Mouse (Mus musculus): ENCODE data around the gene Crlf1. TPM values are rescaled to one million over a fixed set of nuclear protein-coding genes. Genes with fewer than 3 reads are reported as not detected.
"Not testable (repeated sequence)": the region's sequence is repeated elsewhere in the genome, so short reads cannot be mapped to it uniquely, and the experiment has no call there.

Crlf1 gene
- polyA plus RNA-seq, 1 experiment from 2014 or later, result 15.5 TPM

DNA sequence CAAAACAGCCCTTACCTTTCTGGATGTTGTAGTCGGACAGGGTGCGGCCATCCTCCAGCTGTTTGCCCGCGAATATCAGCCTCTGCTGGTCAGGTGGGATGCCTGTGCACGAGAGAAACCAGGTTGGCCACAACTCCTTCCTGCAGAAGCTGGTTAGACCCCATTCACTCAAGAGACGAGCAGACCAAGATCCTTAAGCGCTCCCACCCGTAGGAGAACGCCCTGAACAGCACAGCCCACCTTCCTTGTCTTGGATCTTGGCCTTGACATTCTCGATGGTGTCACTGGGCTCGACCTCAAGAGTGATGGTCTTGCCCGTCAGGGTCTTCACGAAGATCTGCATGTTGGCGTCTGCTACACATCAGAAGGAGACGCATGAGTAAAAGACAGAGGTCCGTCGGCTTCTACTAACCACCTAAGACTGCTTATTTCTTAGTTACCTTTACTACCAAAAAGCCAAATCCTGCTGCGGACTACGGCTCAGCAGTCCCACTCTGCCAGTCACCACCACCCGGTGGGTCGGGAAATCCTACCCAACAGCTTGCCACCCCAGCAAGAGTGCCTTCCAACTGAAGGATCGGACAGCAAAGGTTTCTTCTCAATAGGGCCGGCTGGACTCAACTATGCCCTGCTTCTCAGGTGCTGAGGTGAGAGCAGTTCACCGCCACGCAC, 16.5 kb downstream of the Crlf1 start:
- H3K27ac ChIP-seq (ENCODE audit: low read depth, low read length), result no peak overlapping the region
- 18% methylated on average over 25 of the region's 25 CpGs for WGBS
- H3K4me1 ChIP-seq (ENCODE audit: control insufficient read depth, insufficient read depth, low read depth, low read length), result peaks cover 32% of the 10 kb centered on the region
- ATAC-seq, result no peak
- H3K4me2 ChIP-seq (ENCODE audit: low read length), result peak overlapping the region; percentile 100
- H3K9ac ChIP-seq (ENCODE audit: low read depth, low read length), result peak overlapping the region; percentile 98
- peak overlapping the region; percentile 97 for H3K4me3 ChIP-seq (ENCODE audit: low read length)
- peaks cover 15% of the 10 kb centered on the region for H3K36me3 ChIP-seq (ENCODE audit: control insufficient read depth, insufficient read depth, low read length)
- H3K9me3 ChIP-seq (ENCODE audit: control insufficient read depth, low read length), result no peaks in the 10 kb centered on the region
- H3K27me3 ChIP-seq (replicated peaks; ENCODE audit: control insufficient read depth, insufficient read depth, low read length), result no peaks in the 10 kb centered on the region

DNA sequence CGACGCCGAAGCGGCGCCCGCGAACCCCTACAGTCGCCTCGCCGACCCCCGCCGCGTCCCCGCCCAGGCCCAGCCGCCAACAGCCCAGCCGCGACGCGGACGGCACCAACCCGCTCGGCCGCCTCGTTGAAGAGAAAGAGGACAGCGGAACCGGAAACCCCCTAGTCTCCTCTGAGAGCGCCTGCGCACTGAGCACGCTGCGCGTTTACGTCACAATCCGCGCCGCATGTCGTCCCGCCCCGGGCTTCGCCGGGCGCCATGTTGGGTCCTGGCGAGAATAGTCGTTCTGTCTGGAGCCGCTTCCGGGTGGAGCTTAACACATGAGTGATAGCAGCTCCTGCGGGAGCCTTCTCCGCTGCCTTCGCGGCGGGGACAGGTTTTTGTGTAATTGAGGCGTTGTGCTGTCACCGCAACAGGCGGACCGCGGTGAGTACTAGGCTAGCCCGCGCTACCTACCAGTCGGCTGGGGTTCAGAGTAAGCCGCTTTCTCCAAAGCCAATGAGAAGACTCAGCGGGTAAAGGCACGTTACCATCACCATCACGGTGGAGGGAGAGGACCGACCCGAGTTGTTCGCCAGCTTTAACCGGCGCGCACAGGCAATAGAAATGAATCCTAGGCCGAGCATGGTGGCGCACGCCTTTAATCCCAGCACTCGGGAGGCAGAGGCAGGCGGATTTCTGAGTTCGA, 17.4 kb downstream of the Crlf1 start, which contains the start of gene Uba52:
Gene Uba52 (minus strand): TSS at position 574 of the 688 bp plus-strand sequence.
- ATAC-seq, result peak; percentile 87
- Histone ChIP-seq H3K4me3 (ENCODE audit: low read length) (peak within 1 kb of the TSS; percentile 97), H3K4me1 (ENCODE audit: control insufficient read depth, insufficient read depth, low read depth, low read length) (peaks cover 23% of the 10 kb centered on the region), H3K9me3 (ENCODE audit: control insufficient read depth, low read length) (no peaks in the 10 kb centered on the region), H3K27ac (ENCODE audit: low read depth, low read length) (peak within 1 kb of the TSS; percentile 94), H3K9ac (ENCODE audit: low read depth, low read length) (peak within 1 kb of the TSS; percentile 98), H3K27me3 (replicated peaks; ENCODE audit: control insufficient read depth, insufficient read depth, low read length) (no peaks in the 10 kb centered on the region), H3K4me2 (ENCODE audit: low read length) (peak within 1 kb of the TSS; percentile 100), H3K36me3 (ENCODE audit: control insufficient read depth, insufficient read depth, low read length) (peaks cover 15% of the 10 kb centered on the region)
- under 1% methylated on average over 61 of the region's 74 CpGs for WGBS

DNA sequence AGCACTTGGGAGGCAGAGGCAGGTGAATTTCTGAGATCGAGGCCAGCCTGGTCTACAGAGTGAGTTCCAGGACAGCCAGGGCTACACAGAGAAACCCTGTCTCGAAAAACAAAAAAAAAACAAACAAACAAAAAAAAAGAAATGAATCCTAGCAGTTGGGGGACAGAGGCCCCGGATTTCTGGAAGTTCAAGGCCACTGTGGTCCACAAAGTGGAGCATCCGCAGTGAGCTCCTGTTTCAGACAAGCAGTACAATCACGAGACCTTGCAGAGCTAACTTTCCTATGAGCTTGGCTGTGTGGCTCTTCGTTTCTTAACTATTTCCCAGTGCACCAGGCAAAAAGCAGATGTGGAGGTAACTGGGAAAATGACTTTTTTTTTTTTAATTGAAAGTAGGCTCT, 18.2 kb downstream of the Crlf1 start:
- H3K27ac ChIP-seq (ENCODE audit: low read depth, low read length); H3K9ac ChIP-seq (ENCODE audit: low read depth, low read length); H3K9me3 ChIP-seq (ENCODE audit: control insufficient read depth, low read length); H3K27me3 ChIP-seq (replicated peaks; ENCODE audit: control insufficient read depth, insufficient read depth, low read length); ATAC-seq: not testable (repeated sequence)
- Histone ChIP-seq H3K4me3 (ENCODE audit: low read length) (peak overlapping the region; percentile 97), H3K36me3 (ENCODE audit: control insufficient read depth, insufficient read depth, low read length) (peaks cover 15% of the 10 kb centered on the region), H3K4me2 (ENCODE audit: low read length) (peak overlapping the region; percentile 54), H3K4me1 (ENCODE audit: control insufficient read depth, insufficient read depth, low read depth, low read length) (peaks cover 17% of the 10 kb centered on the region)
- 85% methylated on average over 6 of the region's 6 CpGs for WGBS

DNA sequence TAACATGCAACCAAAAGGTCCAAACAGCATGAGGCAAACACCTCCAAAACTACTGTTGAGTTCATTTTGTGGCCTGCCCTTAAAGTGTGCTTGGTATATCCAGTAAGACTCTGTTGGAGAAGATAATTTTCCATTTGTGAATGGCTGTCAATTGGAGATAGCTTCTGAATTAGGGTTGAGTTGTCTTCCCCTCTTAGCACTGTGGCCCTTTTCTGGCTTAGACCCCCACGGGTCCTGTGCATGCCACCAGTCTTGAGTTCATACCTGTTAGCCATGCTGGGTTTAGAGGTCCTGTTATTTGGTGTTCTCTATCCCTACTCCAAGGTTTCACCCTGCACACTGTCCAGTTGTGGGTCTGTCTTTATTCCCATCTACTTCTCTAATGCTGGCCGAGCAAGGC, 18.8 kb downstream of the Crlf1 start:
- Histone ChIP-seq H3K9ac (ENCODE audit: low read depth, low read length) (no peak overlapping the region), H3K4me2 (ENCODE audit: low read length) (no peak overlapping the region), H3K27ac (ENCODE audit: low read depth, low read length) (no peak overlapping the region), H3K4me3 (ENCODE audit: low read length) (no peak overlapping the region), H3K9me3 (ENCODE audit: control insufficient read depth, low read length) (no peaks in the 10 kb centered on the region), H3K27me3 (replicated peaks; ENCODE audit: control insufficient read depth, insufficient read depth, low read length) (no peaks in the 10 kb centered on the region), H3K36me3 (ENCODE audit: control insufficient read depth, insufficient read depth, low read length) (peaks cover 15% of the 10 kb centered on the region), H3K4me1 (ENCODE audit: control insufficient read depth, insufficient read depth, low read depth, low read length) (peaks cover 17% of the 10 kb centered on the region)
- 95% methylated on average over 2 of the region's 2 CpGs for WGBS
- no peak for ATAC-seq

DNA sequence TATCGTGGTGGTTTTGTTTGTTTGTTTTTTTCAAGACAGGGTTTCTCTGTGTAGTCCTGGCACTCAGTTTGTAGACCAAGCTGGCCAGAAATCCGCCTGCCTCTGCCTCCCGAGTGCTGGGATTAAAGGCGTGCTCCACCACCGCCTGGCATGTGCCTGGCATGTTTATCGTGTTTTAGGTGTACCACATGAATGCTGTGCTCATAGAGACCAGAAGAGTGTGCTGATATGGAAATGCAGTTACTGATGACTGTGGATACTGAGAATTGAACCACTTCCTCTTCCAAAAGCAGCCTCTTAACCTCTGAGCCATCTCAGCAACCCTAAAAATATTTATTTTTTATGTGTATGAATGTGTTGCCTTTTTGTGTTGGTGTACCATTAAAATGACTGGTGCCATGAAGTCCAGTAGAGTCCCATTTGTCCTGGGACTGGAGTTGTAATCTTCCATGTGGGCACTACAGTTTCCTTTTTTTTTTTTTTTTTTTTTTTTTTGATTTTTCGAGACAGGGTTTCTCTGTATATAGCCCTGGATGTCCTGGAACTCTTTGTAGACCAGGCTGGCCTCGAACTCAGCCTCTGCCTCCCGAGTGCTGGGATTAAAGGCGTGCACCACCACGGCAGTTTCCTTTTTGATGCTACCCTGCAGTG, 19.4 kb downstream of the Crlf1 start:
- Histone ChIP-seq H3K9me3 (ENCODE audit: control insufficient read depth, low read length) (no peaks in the 10 kb centered on the region), H3K4me1 (ENCODE audit: control insufficient read depth, insufficient read depth, low read depth, low read length) (peaks cover 17% of the 10 kb centered on the region), H3K36me3 (ENCODE audit: control insufficient read depth, insufficient read depth, low read length) (peaks cover 15% of the 10 kb centered on the region), H3K27me3 (replicated peaks; ENCODE audit: control insufficient read depth, insufficient read depth, low read length) (no peaks in the 10 kb centered on the region), H3K4me2 (ENCODE audit: low read length) (no peak overlapping the region), H3K4me3 (ENCODE audit: low read length) (no peak overlapping the region), H3K27ac (ENCODE audit: low read depth, low read length) (no peak overlapping the region), H3K9ac (ENCODE audit: low read depth, low read length) (no peak overlapping the region)
- 95% methylated on average over 11 of the region's 11 CpGs for whole genome bisulfite sequencing
- ATAC-seq, result no peak

DNA sequence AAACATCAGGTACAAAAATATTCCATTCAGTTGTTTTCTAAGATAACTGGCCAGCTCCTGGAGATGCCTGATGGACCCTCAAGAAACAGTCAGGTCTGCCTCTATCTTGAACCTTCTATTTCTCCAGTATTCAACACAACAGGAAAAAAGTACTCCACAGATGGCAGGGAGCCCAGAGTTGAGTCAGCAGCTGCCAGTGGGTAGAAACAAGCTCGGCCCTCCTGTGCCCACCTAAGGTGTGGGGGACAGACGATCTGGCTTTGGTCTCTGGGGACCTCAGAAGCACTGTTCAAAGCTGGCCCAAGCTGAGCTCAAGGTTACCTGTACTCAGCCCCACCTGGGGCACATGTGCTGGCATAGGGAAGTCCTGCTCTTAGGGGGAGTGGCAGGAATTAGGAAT, 20.5 kb downstream of the Crlf1 start:
- Histone ChIP-seq H3K27ac (ENCODE audit: low read depth, low read length) (no peak overlapping the region), H3K9me3 (ENCODE audit: control insufficient read depth, low read length) (no peaks in the 10 kb centered on the region), H3K36me3 (ENCODE audit: control insufficient read depth, insufficient read depth, low read length) (peaks cover 8% of the 10 kb centered on the region; the same call in 1 of the 2 replicates), H3K9ac (ENCODE audit: low read depth, low read length) (no peak overlapping the region; the same call in 1 of the 2 replicates), H3K4me1 (ENCODE audit: control insufficient read depth, insufficient read depth, low read depth, low read length) (peaks cover 17% of the 10 kb centered on the region), H3K4me2 (ENCODE audit: low read length) (no peak overlapping the region), H3K27me3 (replicated peaks; ENCODE audit: control insufficient read depth, insufficient read depth, low read length) (no peaks in the 10 kb centered on the region), H3K4me3 (ENCODE audit: low read length) (no peak overlapping the region)
- 51% methylated on average over 2 of the region's 2 CpGs for WGBS
- ATAC-seq, result no peak

DNA sequence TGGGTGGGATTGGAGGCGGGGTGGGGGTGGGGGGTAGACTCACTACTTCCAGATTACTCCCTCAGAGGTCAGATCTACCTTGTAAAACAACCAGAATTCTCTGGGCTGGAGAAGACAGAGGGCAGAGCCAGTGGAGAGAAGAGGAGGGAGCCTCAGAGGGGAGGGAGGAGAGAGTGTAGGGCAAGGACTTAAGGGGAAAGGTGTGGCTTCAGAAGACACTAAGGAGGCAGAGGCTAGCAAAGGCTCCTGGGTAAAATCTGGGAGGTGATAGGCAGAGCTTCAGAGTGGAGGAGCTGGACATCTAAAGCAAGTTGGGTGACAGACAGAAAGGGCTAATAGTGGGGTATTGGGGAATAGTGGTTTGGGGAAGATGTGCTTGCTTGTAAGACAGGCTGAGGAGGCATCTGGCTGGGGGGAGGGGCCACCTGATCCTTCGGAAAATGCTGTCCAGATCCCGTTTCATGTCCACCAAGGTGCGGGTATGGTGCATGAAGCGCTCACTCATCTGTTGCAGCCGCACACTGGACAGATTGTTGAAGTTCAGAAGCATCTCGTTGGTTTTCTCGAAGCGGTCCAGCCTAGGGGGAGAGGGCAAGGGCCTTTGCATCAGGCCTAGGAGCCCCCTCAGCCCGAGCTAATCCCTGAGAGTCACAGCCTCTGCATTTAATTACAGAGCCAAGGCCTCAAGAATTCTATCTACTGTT, 25.1 kb downstream of the Crlf1 start:
- H3K27me3 ChIP-seq (replicated peaks; ENCODE audit: control insufficient read depth, insufficient read depth, low read length), result no peaks in the 10 kb centered on the region
- H3K4me1 ChIP-seq (ENCODE audit: control insufficient read depth, insufficient read depth, low read depth, low read length), result peaks cover 7% of the 10 kb centered on the region
- no peak overlapping the region for H3K9ac ChIP-seq (ENCODE audit: low read depth, low read length)
- no peak overlapping the region for H3K27ac ChIP-seq (ENCODE audit: low read depth, low read length)
- H3K4me2 ChIP-seq (ENCODE audit: low read length), result no peak overlapping the region
- no peak for ATAC-seq
- H3K36me3 ChIP-seq (ENCODE audit: control insufficient read depth, insufficient read depth, low read length), result peaks cover 6% of the 10 kb centered on the region; the same call in 1 of the 2 replicates
- H3K9me3 ChIP-seq (ENCODE audit: control insufficient read depth, low read length), result no peaks in the 10 kb centered on the region
- WGBS, result 74% methylated on average over 10 of the region's 10 CpGs
- no peak overlapping the region for H3K4me3 ChIP-seq (ENCODE audit: low read length)

DNA sequence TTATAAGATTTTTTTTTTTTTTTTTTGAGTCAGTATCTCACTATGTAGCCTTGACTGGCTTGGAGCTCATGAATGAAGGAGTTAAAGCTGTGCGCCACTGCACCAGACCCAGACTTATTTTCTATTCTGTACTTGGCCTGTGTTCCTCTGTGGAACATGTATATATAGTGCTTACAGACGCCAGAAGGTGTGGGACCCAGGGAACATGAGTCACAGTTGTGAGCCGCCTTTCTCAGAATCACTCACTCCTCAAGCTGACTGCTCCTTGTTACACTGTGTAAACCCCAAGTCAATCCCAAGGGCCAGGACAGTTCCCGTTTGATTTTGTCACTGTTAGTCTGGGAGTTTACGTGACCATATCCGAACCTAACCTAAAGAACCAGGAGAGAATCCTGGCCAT, 26.1 kb downstream of the Crlf1 start:
- Histone ChIP-seq H3K36me3 (ENCODE audit: control insufficient read depth, insufficient read depth, low read length) (peaks cover 3% of the 10 kb centered on the region; the same call in 1 of the 2 replicates), H3K4me2 (ENCODE audit: low read length) (no peak overlapping the region), H3K4me1 (ENCODE audit: control insufficient read depth, insufficient read depth, low read depth, low read length) (peaks cover 10% of the 10 kb centered on the region), H3K9ac (ENCODE audit: low read depth, low read length) (no peak overlapping the region), H3K27me3 (replicated peaks; ENCODE audit: control insufficient read depth, insufficient read depth, low read length) (no peaks in the 10 kb centered on the region), H3K4me3 (ENCODE audit: low read length) (no peak overlapping the region), H3K9me3 (ENCODE audit: control insufficient read depth, low read length) (no peaks in the 10 kb centered on the region), H3K27ac (ENCODE audit: low read depth, low read length) (no peak overlapping the region)
- WGBS, result 92% methylated on average over 6 of the region's 6 CpGs
- no peak for ATAC-seq

DNA sequence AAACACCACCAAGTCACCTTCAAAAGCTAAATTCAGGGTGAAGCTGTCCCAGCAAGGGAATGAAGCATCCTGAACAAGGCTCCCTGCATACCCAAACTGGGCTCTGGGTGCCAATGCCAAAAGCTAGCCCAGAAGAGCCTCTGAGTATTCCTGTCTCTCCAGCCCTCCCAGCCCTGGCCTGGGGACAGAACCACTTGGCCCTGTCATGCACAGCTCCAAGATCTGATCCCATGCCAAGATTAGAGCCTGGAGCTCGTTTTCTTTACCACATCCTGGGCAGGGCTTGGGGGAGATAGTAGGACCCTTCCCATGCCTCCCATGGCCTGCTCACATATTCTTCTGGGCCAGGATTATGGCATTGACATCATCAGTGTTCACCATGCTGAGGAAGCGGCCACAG, 26.6 kb downstream of the Crlf1 start:
- no peaks in the 10 kb centered on the region for H3K27me3 ChIP-seq (replicated peaks; ENCODE audit: control insufficient read depth, insufficient read depth, low read length)
- no peak overlapping the region for H3K4me3 ChIP-seq (ENCODE audit: low read length)
- H3K9ac ChIP-seq (ENCODE audit: low read depth, low read length), result no peak overlapping the region
- no peaks in the 10 kb centered on the region for H3K36me3 ChIP-seq (ENCODE audit: control insufficient read depth, insufficient read depth, low read length)
- WGBS, result 64% methylated on average over 2 of the region's 2 CpGs
- H3K27ac ChIP-seq (ENCODE audit: low read depth, low read length), result no peak overlapping the region
- no peak for ATAC-seq
- H3K4me1 ChIP-seq (ENCODE audit: control insufficient read depth, insufficient read depth, low read depth, low read length), result peaks cover 10% of the 10 kb centered on the region
- no peaks in the 10 kb centered on the region for H3K9me3 ChIP-seq (ENCODE audit: control insufficient read depth, low read length)
- H3K4me2 ChIP-seq (ENCODE audit: low read length), result no peak overlapping the region

Data from hindbrain, embryonic 16.5 days (tissue).